Mouse (Mus musculus) liver, embryonic 14.5 days (tissue): ENCODE results near the gene Casp9.

ENCODE experiments used
- CTCF ChIP-seq: IDR thresholded peaks from 2 replicates; pipeline ENCODE4 v1.5.1; 2016; ENCODE audit warnings: antibody characterized with exemption, low read depth, control low read depth
- EP300 ChIP-seq: IDR thresholded peaks from 2 replicates; pipeline ENCODE4 v1.6.1; 2016; ENCODE audit warnings: antibody characterized with exemption, low read depth

- TF ChIP-seq CTCF (no peak), EP300 (no peak)
These were observed 29.6 kb downstream of the Casp9 start for GRCm38 (mm10) chr4:141822979-141823378.
